Mouse (Mus musculus) gastrocnemius, postnatal 25 days (tissue): Measurements from ENCODE around the gene Dhtkd1. TPM values are rescaled to one million over a fixed set of nuclear protein-coding genes. Genes with fewer than 3 reads are reported as not detected.

Experiments used
- DNase-seq: peaks from one replicate; pipeline ENCODE4 v3.0.0; 2022
- total RNA-seq, 2 experiments: library from RNA; stranded (reverse); gene quantifications; 1 replicate in 1 of 2; 2 replicates in 1 of 2; pipeline ENCODE4 v1.2.3; 2021

The Dhtkd1 gene
- total RNA-seq, 2 experiments from 2014 or later, result 2.9 to 3.7 TPM

DNA sequence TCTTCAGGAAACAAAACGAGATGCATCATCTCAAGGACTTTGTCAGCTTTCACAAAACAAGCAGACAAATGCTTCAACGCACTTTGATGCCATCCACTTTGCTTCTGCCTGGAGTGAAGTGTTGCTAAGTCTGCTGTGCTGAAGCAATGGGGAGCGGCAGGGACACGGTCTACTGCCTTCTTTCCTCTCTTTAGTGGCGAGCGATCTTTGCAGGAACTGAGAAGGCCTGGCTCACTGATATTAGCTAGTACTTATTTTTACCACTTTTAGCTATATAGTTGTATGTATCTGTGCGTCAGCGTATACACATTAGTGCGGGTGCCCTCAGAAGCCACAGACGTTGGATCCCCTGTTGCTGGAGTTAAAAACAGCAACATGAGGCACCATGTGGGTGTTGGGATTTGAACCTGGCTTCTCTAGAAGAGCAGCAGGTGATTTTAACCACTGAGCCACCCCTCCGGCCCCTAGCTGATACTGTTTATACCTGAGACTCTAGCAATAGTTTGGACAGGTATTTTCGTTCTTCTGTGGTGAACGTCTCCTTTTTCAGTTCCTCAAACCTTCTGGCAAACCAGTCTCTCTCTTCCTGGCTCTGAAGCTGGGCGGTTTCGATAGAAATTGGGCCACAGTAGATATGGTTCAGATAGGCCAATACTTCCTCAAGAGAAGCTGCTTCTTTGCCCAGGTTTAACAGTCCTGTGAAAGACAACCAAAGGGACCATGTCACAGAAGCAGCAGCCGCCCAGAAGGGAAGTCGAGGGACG, 12.1 kb downstream of the Dhtkd1 start:
- DNase-seq, result no peak

GRCm38 (mm10) chr2:5929793-5930192, 12.8 kb downstream of the Dhtkd1 start:
- DNase-seq, result no peak

DNA sequence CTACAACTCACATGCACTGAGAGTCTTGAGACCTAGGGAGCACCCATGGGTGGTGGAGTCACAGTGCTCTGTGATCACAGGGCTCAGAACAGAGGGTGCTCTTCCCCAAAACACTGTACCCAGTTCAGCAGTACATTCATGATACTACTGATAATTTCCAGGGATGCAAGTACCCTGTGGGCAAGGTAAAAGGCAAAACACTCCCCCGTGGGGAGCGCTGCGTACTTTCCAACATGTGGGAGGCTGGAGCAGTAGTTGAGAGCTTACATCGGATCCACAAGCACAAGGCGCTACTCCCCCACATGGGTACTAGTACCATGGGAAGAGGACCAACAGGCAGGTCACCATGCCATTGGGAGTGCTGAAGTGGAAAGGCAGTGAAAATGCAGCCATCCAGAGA, 15.1 kb downstream of the Dhtkd1 start:
- no peak for DNase-seq

DNA sequence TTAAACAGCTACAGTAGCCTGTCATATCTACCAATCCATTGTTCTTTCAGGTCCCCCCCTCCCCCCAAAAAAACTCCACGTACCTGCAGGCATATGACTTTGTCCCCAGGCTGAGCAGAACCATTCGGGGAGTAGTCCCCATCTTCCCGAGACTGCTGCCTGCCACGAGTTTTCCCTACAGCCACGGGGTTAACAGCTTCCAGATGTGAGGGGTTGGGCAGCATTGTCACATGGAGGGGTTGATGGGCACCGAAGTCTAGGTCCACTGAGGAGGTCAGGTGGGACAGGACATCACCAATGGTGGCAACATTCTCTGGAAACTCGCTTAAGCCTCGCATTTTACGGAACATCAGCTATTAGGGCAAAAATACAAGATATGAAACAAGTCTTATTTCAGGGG, 18.8 kb downstream of the Dhtkd1 start:
- DNase-seq, result no peak

DNA sequence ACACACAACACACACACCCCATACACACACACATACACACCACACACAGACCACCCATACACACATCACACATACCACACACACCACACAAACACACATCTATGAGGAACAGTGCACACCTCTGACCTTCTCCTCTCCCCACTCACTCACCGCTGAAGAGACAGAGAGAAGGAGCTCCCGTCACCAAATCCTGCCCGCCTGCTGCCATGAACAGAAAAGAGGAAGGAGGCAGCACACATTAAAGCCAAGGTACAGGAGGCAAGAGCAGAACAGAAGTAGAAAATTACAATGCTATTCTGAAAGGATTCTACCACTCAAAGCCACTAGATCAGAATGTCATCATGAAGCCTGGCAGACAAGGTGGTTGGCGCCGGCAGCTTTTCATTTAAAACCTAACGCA, 19.8 kb downstream of the Dhtkd1 start:
- DNase-seq, result no peak

GRCm38 (mm10) chr2:5911282-5911965, 31.2 kb downstream of the Dhtkd1 start:
- no peak for DNase-seq

DNA sequence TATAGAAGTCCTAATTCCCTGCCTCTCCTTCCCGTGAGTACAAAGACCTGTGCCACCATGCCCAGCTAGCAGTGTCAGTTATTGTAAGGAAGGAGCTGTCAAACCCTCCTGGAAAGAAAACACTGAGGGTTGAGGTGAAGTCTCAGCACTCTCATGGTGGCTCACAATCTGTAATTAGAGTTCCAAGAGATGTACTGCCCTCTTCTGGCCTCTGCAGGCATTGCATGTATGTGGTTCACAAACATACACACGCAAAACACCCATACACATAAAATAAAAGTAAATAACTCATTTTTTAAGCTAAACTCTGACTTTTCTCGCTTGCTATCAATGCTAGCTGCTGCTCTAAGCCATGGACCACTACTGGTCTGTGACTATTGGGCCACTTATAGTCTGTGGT, 36.0 kb downstream of the Dhtkd1 start:
- no peak for DNase-seq

DNA sequence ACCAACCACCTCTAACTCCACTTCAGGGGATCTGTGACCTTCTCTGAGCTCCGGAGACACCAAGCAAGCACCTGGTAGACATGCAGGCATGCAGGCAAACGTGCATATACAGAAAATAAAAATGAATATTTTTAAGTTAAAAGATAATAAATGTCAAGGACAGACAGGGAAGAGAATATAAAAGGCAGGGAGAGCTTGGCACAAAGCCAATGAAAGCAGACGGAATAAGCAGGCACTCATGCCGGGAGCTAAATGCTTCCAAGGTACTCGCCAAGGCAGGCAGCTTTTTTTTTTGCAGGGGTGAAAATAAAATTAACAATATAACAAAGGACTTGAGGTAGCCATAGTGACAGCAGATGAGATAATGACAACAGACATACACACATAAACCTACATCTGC, 36.5 kb downstream of the Dhtkd1 start:
- no peak for DNase-seq

- no peak for DNase-seq
Observed at GRCm38 (mm10) chr2:5900145-5900544, 42.4 kb downstream of the Dhtkd1 start.

DNA sequence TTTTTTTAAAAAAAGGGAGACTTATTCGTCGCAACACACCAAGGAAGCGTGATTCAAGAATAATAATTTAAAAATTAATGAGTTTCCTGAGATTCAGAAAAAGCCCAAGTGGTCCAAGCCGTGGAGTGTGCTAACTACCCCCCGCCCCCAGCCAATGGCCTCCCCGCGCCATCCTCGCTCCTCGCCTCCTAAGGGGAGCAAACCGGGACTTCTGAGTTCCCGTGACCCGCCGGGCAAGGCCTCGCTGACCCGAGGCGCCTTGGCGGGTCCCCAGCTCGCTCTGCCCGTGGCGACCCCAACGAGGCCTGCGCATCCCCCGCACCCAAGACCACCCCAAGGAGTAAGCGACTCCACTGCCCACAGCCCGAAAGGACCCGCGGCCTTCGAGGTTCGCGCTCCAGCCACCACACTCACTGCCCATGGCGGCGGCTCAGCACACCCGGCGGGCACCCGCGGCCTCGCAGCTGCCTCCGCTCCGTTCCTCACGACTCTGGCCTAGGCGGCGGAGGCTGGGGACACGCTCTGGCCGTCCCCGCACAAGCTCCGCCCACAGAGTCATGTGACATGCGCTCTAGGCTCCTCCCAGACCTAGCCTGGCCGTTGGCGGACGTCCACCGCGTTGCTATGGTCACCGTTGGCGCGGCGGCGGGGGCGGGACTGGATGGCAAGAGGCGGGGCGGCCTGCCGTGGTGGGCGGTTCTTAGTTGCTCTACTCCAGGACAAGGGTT, 47.6 kb downstream of the Dhtkd1 start, which contains the start of gene Sec61a2:
TSS of gene Sec61a2 (minus strand) at position 590 of the 728 bp plus-strand sequence.
- peak; percentile 96 for DNase-seq

GRCm38 (mm10) chr2:5894296-5894695, 48.3 kb downstream of the Dhtkd1 start:
- no peak for DNase-seq

GRCm38 (mm10) chr2:5889412-5889811, 53.2 kb downstream of the Dhtkd1 start:
- no peak for DNase-seq

GRCm38 (mm10) chr2:5888865-5889264, 53.7 kb downstream of the Dhtkd1 start:
- no peak for DNase-seq

- DNase-seq, result no peak
Observed at GRCm38 (mm10) chr2:5877446-5877845, 65.1 kb downstream of the Dhtkd1 start.

DNA sequence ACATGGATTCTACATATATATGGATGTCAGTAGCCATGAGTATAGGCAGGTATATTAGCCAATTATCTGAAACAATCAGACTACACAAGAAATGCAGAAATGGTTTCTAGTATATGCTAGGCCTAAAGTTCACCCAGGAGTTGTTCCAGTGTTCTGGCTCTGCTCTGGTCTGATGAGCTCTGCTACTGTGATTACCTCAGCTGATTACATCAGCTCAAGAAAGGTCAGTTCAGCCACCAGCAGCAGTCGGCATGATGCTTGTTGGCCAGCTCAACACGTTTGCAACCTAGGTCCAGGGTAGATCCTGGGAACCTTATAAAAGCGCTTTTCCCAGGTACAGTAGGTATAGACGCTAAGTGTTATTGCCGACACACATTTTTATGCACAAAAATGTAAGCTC, 72.8 kb downstream of the Dhtkd1 start:
- no peak for DNase-seq

- DNase-seq, result no peak
Observed at GRCm38 (mm10) chr2:5867681-5868080, 74.9 kb downstream of the Dhtkd1 start.

DNA sequence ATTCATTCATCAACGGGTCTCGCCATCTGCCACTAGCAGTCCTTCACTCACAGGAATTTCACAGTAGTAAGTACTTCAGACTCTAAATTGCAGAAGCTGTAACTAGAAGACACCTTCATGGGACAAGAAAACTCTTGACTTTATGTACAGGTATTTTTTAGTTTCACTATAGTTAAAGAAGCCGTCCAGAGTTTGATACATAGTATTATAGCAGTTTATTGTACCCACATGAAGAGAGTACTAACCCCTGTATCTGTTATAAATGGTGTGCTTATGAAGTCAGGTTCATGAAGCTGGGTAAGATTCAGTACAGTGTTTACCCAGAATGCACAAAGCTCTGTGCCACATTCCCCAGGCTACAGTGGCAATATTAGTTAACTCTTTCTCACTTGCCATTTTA, 79.8 kb downstream of the Dhtkd1 start, which contains the start of gene Gm13199:
TSS of gene Gm13199 (minus strand) at position 101 of the 400 bp plus-strand sequence.
- DNase-seq, result no peak

DNA sequence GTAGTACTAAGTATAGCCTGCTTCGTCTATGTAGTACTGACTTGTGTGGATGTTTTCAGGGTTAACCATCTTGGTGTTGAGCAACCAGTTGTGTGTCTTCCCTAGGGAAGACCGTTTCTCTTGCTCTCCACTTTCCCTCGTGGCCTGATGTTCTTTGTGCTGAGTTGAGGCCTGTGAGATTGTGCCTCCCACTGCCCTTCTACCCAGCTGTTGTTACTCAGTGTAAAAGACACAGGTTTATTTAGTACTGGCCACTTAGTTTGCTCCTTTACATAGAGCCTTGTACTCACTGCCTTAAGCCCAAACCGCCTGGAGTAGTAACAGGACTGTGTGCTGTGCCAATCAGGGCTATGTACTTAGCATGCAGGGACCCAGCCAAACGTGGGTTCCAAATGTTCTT, 90.7 kb downstream of the Dhtkd1 start:
- no peak for DNase-seq

GRCm38 (mm10) chr2:5851116-5851515, 91.5 kb downstream of the Dhtkd1 start:
- DNase-seq, result no peak
